Mouse (Mus musculus): ENCODE measurements at regions not wholly inside any gene's neighbourhood (a gene's known extent, or its start where the extent isn't known, plus 50 kb on each side); places are given as distances from the start of the nearest gene placed in this dataset.
"Not testable (repeated sequence)": the region's sequence is repeated elsewhere in the genome, so short reads cannot be mapped to it uniquely, and the experiment has no call there.

GRCm38 (mm10) chr9:14056410-14057172 lies 218.3 kb upstream of the Sesn3 start:
- DNase-seq (ENCODE audit: low spot score in 2 of 2) = no peak

GRCm38 (mm10) chr9:14058592-14059227 lies 216.2 kb upstream of the Sesn3 start:
- DNase-seq (ENCODE audit: low spot score in 2 of 2) = no peak

- DNase-seq (ENCODE audit: low spot score in 2 of 2) = no peak
These were observed 215.6 kb upstream of the Sesn3 start for GRCm38 (mm10) chr9:14059228-14059779.

- DNase-seq (ENCODE audit: low spot score in 2 of 2) = no peak
These were observed 214.6 kb upstream of the Sesn3 start for GRCm38 (mm10) chr9:14060257-14060656.

GRCm38 (mm10) chr9:14061389-14061788 lies 213.5 kb upstream of the Sesn3 start:
- no peak for DNase-seq (ENCODE audit: low spot score in 2 of 2)

GRCm38 (mm10) chr9:14061840-14062239 lies 213.0 kb upstream of the Sesn3 start:
- DNase-seq (ENCODE audit: low spot score in 2 of 2) = no peak

- DNase-seq (ENCODE audit: low spot score in 2 of 2) = no peak
These were observed 212.2 kb upstream of the Sesn3 start for GRCm38 (mm10) chr9:14062706-14063105.

- DNase-seq (ENCODE audit: low spot score in 2 of 2) = not testable (repeated sequence)
These were observed 208.1 kb upstream of the Sesn3 start for GRCm38 (mm10) chr9:14066741-14067140.

- no peak for DNase-seq (ENCODE audit: low spot score in 2 of 2)
These were observed 205.8 kb upstream of the Sesn3 start for GRCm38 (mm10) chr9:14069076-14069475.

GRCm38 (mm10) chr9:14069770-14070169 lies 205.1 kb upstream of the Sesn3 start:
- DNase-seq (ENCODE audit: low spot score in 2 of 2) = no peak

GRCm38 (mm10) chr9:14071728-14072127 lies 203.1 kb upstream of the Sesn3 start:
- DNase-seq (ENCODE audit: low spot score in 2 of 2) = no peak

GRCm38 (mm10) chr9:14072950-14073349 lies 201.9 kb upstream of the Sesn3 start:
- DNase-seq (ENCODE audit: low spot score in 2 of 2) = no peak

- no peak for DNase-seq (ENCODE audit: low spot score in 2 of 2)
These were observed 200.6 kb upstream of the Sesn3 start for GRCm38 (mm10) chr9:14074273-14074672.

GRCm38 (mm10) chr9:14074866-14075265 lies 200.0 kb upstream of the Sesn3 start:
- not testable (repeated sequence) for DNase-seq (ENCODE audit: low spot score in 2 of 2)

GRCm38 (mm10) chr9:14075452-14075851 lies 199.4 kb upstream of the Sesn3 start:
- DNase-seq (ENCODE audit: low spot score in 2 of 2) = peak in 1 of 2 experiments; percentile 43

GRCm38 (mm10) chr9:14075868-14076267 lies 199.0 kb upstream of the Sesn3 start:
- no peak for DNase-seq (ENCODE audit: low spot score in 2 of 2)

GRCm38 (mm10) chr9:14076728-14077127 lies 198.1 kb upstream of the Sesn3 start:
- DNase-seq (ENCODE audit: low spot score in 2 of 2) = no peak

- DNase-seq (ENCODE audit: low spot score in 2 of 2) = no peak
These were observed 193.7 kb upstream of the Sesn3 start for GRCm38 (mm10) chr9:14081138-14081537.

GRCm38 (mm10) chr9:14086201-14086600 lies 188.7 kb upstream of the Sesn3 start:
- no peak for DNase-seq (ENCODE audit: low spot score in 2 of 2)

GRCm38 (mm10) chr9:14086611-14087010 lies 188.3 kb upstream of the Sesn3 start:
- no peak for DNase-seq (ENCODE audit: low spot score in 2 of 2)

GRCm38 (mm10) chr9:14087874-14088273 lies 187.0 kb upstream of the Sesn3 start:
- no peak for DNase-seq (ENCODE audit: low spot score in 2 of 2)

- peak in 1 of 2 experiments; percentile 29 for DNase-seq (ENCODE audit: low spot score in 2 of 2)
These were observed 185.0 kb upstream of the Sesn3 start for GRCm38 (mm10) chr9:14089791-14090256.

GRCm38 (mm10) chr9:14090454-14090853 lies 184.4 kb upstream of the Sesn3 start:
- DNase-seq (ENCODE audit: low spot score in 2 of 2) = no peak
